Mouse (Mus musculus): ENCODE measurements around the gene Nhlh1.
A peak's percentile ranks its signal among the peaks of the same experiment; 100 is the strongest.

GRCm38 (mm10) chr1:172064613-172065141, 7.3 kb upstream of the Nhlh1 start:
- TF ChIP-seq CTCF (IDR thresholded peaks at IDR 0.05; ENCODE audit: low read depth) (0 out of 2 replicates have a peak, but pooled peaks have one; percentile 5), EP300 (optimal IDR thresholded peaks at IDR 0.05) (no peak)

All from stomach, postnatal 0 days (tissue).